Mouse (Mus musculus): ENCODE results near the gene Arhgap44.

- TF ChIP-seq CTCF (conservative IDR thresholded peaks at IDR 0.05; ENCODE audit: low read length) (no peak), POU5F1 (IDR thresholded peaks at IDR 0.05; ENCODE audit: borderline replicate concordance, low read length) (no peak), NANOG (IDR thresholded peaks at IDR 0.05; ENCODE audit: borderline replicate concordance, low read length) (no peak)
Observed at GRCm38 (mm10) chr11:65104076-65104475, 58.7 kb downstream of the Arhgap44 start.
